Mouse (Mus musculus): ENCODE data around the gene Shisal1. TPM values are rescaled to one million over a fixed set of nuclear protein-coding genes. Genes with fewer than 3 reads are reported as not detected.

Gene Shisal1
- total RNA-seq, 2 experiments from 2014 or later, result 61.4 to 63.9 TPM

DNA sequence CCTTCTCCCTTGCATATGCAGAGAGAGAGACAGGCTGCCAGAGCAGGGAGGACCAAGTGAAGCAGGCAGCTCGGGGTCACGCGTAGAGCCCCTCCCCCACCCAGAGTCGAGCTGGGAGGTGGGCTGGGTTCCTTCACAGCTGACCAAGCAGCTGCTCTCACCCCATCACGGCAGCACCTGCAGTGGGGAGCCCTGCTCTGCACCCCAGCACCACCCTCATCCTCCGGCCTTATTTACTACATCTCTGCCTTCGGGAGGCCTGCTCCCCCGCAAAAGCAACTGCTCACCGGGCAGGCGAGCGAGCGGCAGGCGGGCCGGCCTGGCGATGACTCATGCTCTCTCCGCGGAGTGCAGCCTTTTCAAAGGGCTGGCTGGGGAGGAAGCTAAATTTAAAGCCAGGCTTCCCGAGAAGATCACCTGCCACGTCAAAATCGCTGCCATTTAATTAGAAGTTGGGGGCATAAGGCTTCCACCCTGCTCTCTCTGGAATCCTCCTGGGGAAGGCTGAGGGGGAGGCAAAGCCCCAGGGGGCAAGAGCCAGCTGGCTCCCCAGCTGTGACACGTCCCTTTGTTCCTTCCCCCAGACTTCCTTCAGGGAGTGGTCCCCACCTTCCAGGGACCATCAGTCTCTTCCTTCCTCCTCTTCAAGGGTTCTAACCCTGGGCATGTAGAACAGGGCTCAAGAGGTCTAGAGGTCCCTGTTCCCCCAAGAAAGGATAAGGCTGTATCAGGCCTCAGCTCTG is 3.7 kb upstream of the Shisal1 start:
- Histone ChIP-seq H3K4me3 (peak overlapping the region; percentile 11; the same call in 1 of the 2 replicates), H3K27ac (peak overlapping the region; percentile 50)
- TF ChIP-seq CTCF (conservative IDR thresholded peaks at IDR 0.05), result no peak
- peak; percentile 65 to 71 for DNase-seq (ENCODE audit: low spot score in 2 of 2)

GRCm38 (mm10) chr15:84445812-84446716 is 833 bp downstream of the Shisal1 start:
- DNase-seq (ENCODE audit: low spot score in 2 of 2), result peak in 1 of 2 experiments; percentile 41
- Histone ChIP-seq H3K4me3 (peak overlapping the region; percentile 78), H3K27ac (peak overlapping the region; percentile 96)
- no peak; the same call in 1 of the 2 replicates for TF ChIP-seq CTCF (conservative IDR thresholded peaks at IDR 0.05)

GRCm38 (mm10) chr15:84444181-84444580 is 2.7 kb downstream of the Shisal1 start:
- no peak for TF ChIP-seq CTCF (conservative IDR thresholded peaks at IDR 0.05)
- H3K4me3 ChIP-seq, result peak overlapping the region; percentile 78
- no peak for DNase-seq (ENCODE audit: low spot score in 2 of 2)
- H3K27ac ChIP-seq, result peak overlapping the region; percentile 96

- peak overlapping the region; percentile 78 for H3K4me3 ChIP-seq
- H3K27ac ChIP-seq, result peak overlapping the region; percentile 96
- DNase-seq (ENCODE audit: low spot score in 2 of 2), result no peak
- TF ChIP-seq CTCF (conservative IDR thresholded peaks at IDR 0.05), result no peak
Observed at GRCm38 (mm10) chr15:84443631-84444030, 3.3 kb downstream of the Shisal1 start.

DNA sequence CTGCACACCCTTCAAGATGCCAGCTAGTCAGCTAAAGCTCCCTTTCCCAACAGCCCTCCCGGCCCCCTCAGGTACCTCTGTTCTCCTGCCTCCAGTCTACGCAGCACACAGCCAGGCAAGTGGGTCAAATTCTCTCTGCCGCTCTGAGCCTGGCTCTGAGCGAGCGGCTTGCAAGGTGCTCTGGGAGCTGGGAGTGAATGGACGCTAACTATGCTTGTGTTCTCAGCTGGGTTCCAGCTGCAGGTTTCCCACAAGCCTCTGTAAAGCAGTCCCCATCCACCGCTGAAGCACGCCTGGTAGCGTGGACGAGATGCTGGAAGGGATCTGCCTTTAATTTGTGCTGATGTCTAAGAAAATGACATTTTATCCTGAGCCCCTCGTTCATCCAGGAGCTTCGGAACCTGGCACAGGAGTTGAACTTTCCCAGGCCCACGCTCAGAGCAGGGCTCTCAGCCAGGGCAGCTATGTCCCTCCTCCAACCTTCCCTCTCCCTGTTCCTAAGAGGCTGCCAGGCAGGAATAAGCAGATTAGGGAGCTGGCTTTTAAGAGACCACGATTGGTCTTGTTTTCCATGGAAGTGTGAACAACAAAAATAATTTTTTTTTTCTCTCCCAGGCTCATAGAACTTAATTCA is 5.1 kb downstream of the Shisal1 start:
- TF ChIP-seq CTCF (conservative IDR thresholded peaks at IDR 0.05), result no peak
- no peak for DNase-seq (ENCODE audit: low spot score in 2 of 2)
- H3K27ac ChIP-seq, result peak overlapping the region; percentile 75
- H3K4me3 ChIP-seq, result peak overlapping the region; percentile 6; the same call in 1 of the 2 replicates

- peak overlapping the region; percentile 75 for H3K27ac ChIP-seq
Observed at GRCm38 (mm10) chr15:84440820-84441219, 6.1 kb downstream of the Shisal1 start.

DNA sequence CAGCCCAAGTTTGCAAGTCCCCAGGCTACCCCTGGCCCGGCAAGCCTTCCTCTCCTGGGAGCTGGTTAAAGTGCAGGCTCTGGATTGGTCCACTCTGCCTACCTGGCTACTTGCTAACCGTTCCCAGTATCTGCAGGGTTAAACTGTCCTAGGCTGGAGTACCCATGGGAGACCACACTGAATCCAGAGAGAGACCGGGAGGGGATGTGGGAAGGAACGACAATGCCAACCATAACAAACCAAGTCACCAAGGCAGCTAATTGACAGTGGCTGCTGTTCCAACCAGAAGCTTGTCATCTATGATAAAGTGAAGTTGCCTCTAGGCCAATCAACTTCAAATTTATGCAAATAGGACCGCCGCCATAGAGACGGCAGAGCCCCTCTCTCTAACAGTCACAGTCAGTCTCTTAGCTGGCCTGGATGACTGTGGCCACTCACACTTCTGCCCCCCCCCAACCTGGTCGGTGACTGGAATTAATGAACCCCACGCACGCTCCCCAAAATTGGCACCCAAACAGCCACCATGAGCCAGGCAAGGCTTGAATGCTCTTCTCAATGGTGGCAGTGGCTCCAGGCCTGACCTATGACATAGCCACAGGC is 13.2 kb downstream of the Shisal1 start:
- Histone ChIP-seq H3K4me3 (no peak overlapping the region), H3K27ac (no peak overlapping the region)
- TF ChIP-seq CTCF (conservative IDR thresholded peaks at IDR 0.05), result no peak
- DNase-seq (ENCODE audit: low spot score in 2 of 2), result no peak

More at GRCm38 (mm10) chr15:84440820-84441219, 6.1 kb downstream of the Shisal1 start:
- no peak for DNase-seq (ENCODE audit: low spot score in 2 of 2)
- TF ChIP-seq CTCF (conservative IDR thresholded peaks at IDR 0.05), result no peak
- H3K4me3 ChIP-seq, result no peak overlapping the region

- DNase-seq (ENCODE audit: low spot score in 2 of 2), result no peak
Observed at GRCm38 (mm10) chr15:84430482-84430881, 16.4 kb downstream of the Shisal1 start.

DNA sequence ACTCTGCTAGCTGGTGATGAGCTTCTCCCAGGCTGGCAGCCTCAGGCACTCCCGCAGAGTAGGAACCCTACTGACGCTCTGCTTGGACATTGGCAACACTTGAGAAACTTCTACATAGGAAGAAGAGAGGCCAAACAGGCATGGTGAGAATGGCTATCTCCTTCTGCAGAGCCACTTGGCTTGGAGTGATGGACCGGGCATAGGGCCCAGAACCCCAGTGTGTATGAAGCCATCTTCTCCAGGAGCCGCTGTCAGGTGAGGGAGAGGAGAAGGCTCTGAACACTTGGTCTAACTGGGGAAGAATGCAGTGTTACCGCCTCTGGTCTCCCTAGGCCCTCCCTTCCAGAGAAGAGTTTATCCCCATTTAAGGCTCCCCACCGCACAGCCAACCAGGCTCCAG is 19.3 kb downstream of the Shisal1 start:
- TF ChIP-seq CTCF (conservative IDR thresholded peaks at IDR 0.05), result no peak
- DNase-seq (ENCODE audit: low spot score in 2 of 2), result no peak
- no peak overlapping the region for H3K27ac ChIP-seq
- no peak overlapping the region for H3K4me3 ChIP-seq

More at GRCm38 (mm10) chr15:84430482-84430881, 16.4 kb downstream of the Shisal1 start:
- TF ChIP-seq CTCF (conservative IDR thresholded peaks at IDR 0.05), result no peak
- H3K4me3 ChIP-seq, result no peak overlapping the region
- no peak overlapping the region for H3K27ac ChIP-seq

- no peak for DNase-seq (ENCODE audit: low spot score in 2 of 2)
- Histone ChIP-seq H3K27ac (no peak overlapping the region), H3K4me3 (no peak overlapping the region)
- no peak for TF ChIP-seq CTCF (conservative IDR thresholded peaks at IDR 0.05)
Observed at GRCm38 (mm10) chr15:84425733-84426132, 21.2 kb downstream of the Shisal1 start.

GRCm38 (mm10) chr15:84423781-84424180 is 23.1 kb downstream of the Shisal1 start:
- no peak overlapping the region for H3K4me3 ChIP-seq
- H3K27ac ChIP-seq, result no peak overlapping the region
- no peak for DNase-seq (ENCODE audit: low spot score in 2 of 2)

DNA sequence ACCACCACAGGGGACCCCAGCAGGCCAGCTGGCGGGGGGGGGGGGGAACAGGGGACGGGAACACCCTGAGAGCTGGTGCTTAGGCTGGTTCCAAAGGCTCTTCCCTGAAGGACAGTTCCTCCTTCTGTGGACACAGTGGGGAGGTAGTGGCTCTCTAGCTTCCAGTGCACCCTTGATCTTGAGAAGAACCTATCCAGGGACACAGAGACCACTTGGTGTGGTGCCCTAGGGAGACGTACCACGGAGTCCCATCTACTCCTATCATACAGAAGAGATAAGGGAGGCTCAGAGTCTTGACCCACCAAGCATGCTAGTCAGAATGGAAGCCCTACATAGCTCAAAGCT is 28.7 kb downstream of the Shisal1 start:
- TF ChIP-seq CTCF (conservative IDR thresholded peaks at IDR 0.05), result no peak
- H3K27ac ChIP-seq, result peak overlapping the region; percentile 62
- no peak overlapping the region for H3K4me3 ChIP-seq

More at GRCm38 (mm10) chr15:84423781-84424180, 23.1 kb downstream of the Shisal1 start:
- TF ChIP-seq CTCF (conservative IDR thresholded peaks at IDR 0.05), result no peak

More for the DNA sequence above, 28.7 kb downstream of the Shisal1 start:
- no peak for DNase-seq (ENCODE audit: low spot score in 2 of 2)
